Mouse (Mus musculus): ENCODE measurements at regions not wholly inside any gene's neighbourhood (a gene's known extent, or its start where the extent isn't known, plus 50 kb on each side); places are given as distances from the start of the nearest gene placed in this dataset.

GRCm38 (mm10) chr1:92386752-92387151, 86.9 kb downstream of the Ndufa10 start:
- no peak overlapping the region for H3K9ac ChIP-seq
- H3K4me1 ChIP-seq = no peaks in the 10 kb centered on the region
- no peak for ATAC-seq (ENCODE audit: insufficient read depth, low FRiP score, low read depth)
- H3K27me3 ChIP-seq (replicated peaks) = no peaks in the 10 kb centered on the region
- no peak overlapping the region for H3K27ac ChIP-seq
- no peaks in the 10 kb centered on the region for H3K36me3 ChIP-seq
- no peak overlapping the region for H3K4me2 ChIP-seq
- no peak overlapping the region for H3K4me3 ChIP-seq (replicated peaks)
- no peaks in the 10 kb centered on the region for H3K9me3 ChIP-seq

GRCm38 (mm10) chr1:92384945-92385344, 88.7 kb downstream of the Ndufa10 start:
- Histone ChIP-seq H3K27ac (no peak overlapping the region), H3K36me3 (no peaks in the 10 kb centered on the region), H3K4me1 (no peaks in the 10 kb centered on the region), H3K27me3 (replicated peaks) (no peaks in the 10 kb centered on the region), H3K4me3 (replicated peaks) (no peak overlapping the region), H3K9ac (no peak overlapping the region), H3K4me2 (no peak overlapping the region), H3K9me3 (no peaks in the 10 kb centered on the region)
- no peak for ATAC-seq (ENCODE audit: insufficient read depth, low FRiP score, low read depth)

- H3K36me3 ChIP-seq = no peaks in the 10 kb centered on the region
- ATAC-seq (ENCODE audit: insufficient read depth, low FRiP score, low read depth) = no peak
- no peak overlapping the region for H3K4me2 ChIP-seq
- H3K4me3 ChIP-seq (replicated peaks) = no peak overlapping the region
- H3K9ac ChIP-seq = no peak overlapping the region
- H3K27me3 ChIP-seq (replicated peaks) = no peaks in the 10 kb centered on the region
- no peaks in the 10 kb centered on the region for H3K9me3 ChIP-seq
- 0 out of 2 replicates have a peak, but pooled peaks cover 8% of the 10 kb centered on the region for H3K4me1 ChIP-seq
- H3K27ac ChIP-seq = no peak overlapping the region
- WGBS = 69% methylated on average over 4 of the region's 4 CpGs
These were observed 89.9 kb downstream of the Ndufa10 start for GRCm38 (mm10) chr1:92383749-92384148.

GRCm38 (mm10) chr1:92379510-92379886, 94.2 kb downstream of the Ndufa10 start:
- Histone ChIP-seq H3K4me1 (peaks cover 15% of the 10 kb centered on the region; the same call in 1 of the 2 replicates), H3K36me3 (no peaks in the 10 kb centered on the region), H3K27ac (peak overlapping the region; percentile 75), H3K27me3 (replicated peaks) (no peaks in the 10 kb centered on the region), H3K4me2 (no peak overlapping the region), H3K4me3 (replicated peaks) (no peak overlapping the region), H3K9ac (no peak overlapping the region), H3K9me3 (no peaks in the 10 kb centered on the region)
- no peak for ATAC-seq (ENCODE audit: insufficient read depth, low FRiP score, low read depth)
- WGBS = 45% methylated on average over 3 of the region's 3 CpGs

- Histone ChIP-seq H3K27me3 (replicated peaks) (no peaks in the 10 kb centered on the region), H3K4me1 (peaks cover 15% of the 10 kb centered on the region; the same call in 1 of the 2 replicates), H3K36me3 (no peaks in the 10 kb centered on the region), H3K4me3 (replicated peaks) (no peak overlapping the region), H3K4me2 (no peak overlapping the region), H3K9me3 (no peaks in the 10 kb centered on the region), H3K27ac (peak overlapping the region; percentile 75), H3K9ac (no peak overlapping the region)
- 50% methylated on average over 8 of the region's 8 CpGs for WGBS
- peak; percentile 76; the same call in 1 of the 2 replicates for ATAC-seq (ENCODE audit: insufficient read depth, low FRiP score, low read depth)
These were observed 94.7 kb downstream of the Ndufa10 start for GRCm38 (mm10) chr1:92378741-92379509.

- Histone ChIP-seq H3K4me1 (peaks cover 21% of the 10 kb centered on the region), H3K4me2 (no peak overlapping the region), H3K4me3 (replicated peaks) (no peak overlapping the region), H3K9me3 (no peaks in the 10 kb centered on the region), H3K27ac (no peak overlapping the region), H3K9ac (no peak overlapping the region), H3K36me3 (no peaks in the 10 kb centered on the region), H3K27me3 (replicated peaks) (no peaks in the 10 kb centered on the region)
- no peak for ATAC-seq (ENCODE audit: insufficient read depth, low FRiP score, low read depth)
- WGBS = 62% methylated on average over 4 of the region's 4 CpGs
These were observed 97.2 kb downstream of the Ndufa10 start for GRCm38 (mm10) chr1:92376456-92376855.

- H3K4me2 ChIP-seq = 0 out of 2 replicates have a peak overlapping the region, but pooled peaks have one; percentile 24
- H3K27ac ChIP-seq = no peak overlapping the region
- no peaks in the 10 kb centered on the region for H3K36me3 ChIP-seq
These were observed 101.3 kb downstream of the Ndufa10 start for GRCm38 (mm10) chr1:92372222-92372990.

GRCm38 (mm10) chr1:92371357-92371981, 102.2 kb downstream of the Ndufa10 start:
- Histone ChIP-seq H3K9ac (no peak overlapping the region), H3K4me2 (0 out of 2 replicates have a peak overlapping the region, but pooled peaks have one; percentile 24), H3K4me3 (replicated peaks) (no peak overlapping the region), H3K4me1 (peaks cover 16% of the 10 kb centered on the region), H3K27me3 (replicated peaks) (no peaks in the 10 kb centered on the region), H3K36me3 (no peaks in the 10 kb centered on the region), H3K27ac (no peak overlapping the region), H3K9me3 (no peaks in the 10 kb centered on the region)
- 41% methylated on average over 11 of the region's 11 CpGs for WGBS
- peak; percentile 45 for ATAC-seq (ENCODE audit: insufficient read depth, low FRiP score, low read depth)

More at GRCm38 (mm10) chr1:92372222-92372990, 101.3 kb downstream of the Ndufa10 start:
- 74% methylated on average over 5 of the region's 5 CpGs for WGBS
- Histone ChIP-seq H3K4me1 (peaks cover 16% of the 10 kb centered on the region), H3K4me3 (replicated peaks) (no peak overlapping the region), H3K27me3 (replicated peaks) (no peaks in the 10 kb centered on the region), H3K9ac (no peak overlapping the region), H3K9me3 (no peaks in the 10 kb centered on the region)
- ATAC-seq (ENCODE audit: insufficient read depth, low FRiP score, low read depth) = no peak

- Histone ChIP-seq H3K4me2 (no peak overlapping the region), H3K4me3 (replicated peaks) (no peak overlapping the region), H3K9me3 (no peaks in the 10 kb centered on the region), H3K27me3 (replicated peaks) (no peaks in the 10 kb centered on the region), H3K9ac (no peak overlapping the region), H3K36me3 (no peaks in the 10 kb centered on the region), H3K27ac (no peak overlapping the region), H3K4me1 (peaks cover 11% of the 10 kb centered on the region)
- no peak for ATAC-seq (ENCODE audit: insufficient read depth, low FRiP score, low read depth)
- 84% methylated on average over 4 of the region's 4 CpGs for WGBS
These were observed 102.8 kb downstream of the Ndufa10 start for GRCm38 (mm10) chr1:92370842-92371241.

GRCm38 (mm10) chr1:92369972-92370371, 103.7 kb downstream of the Ndufa10 start:
- 76% methylated on average over 5 of the region's 5 CpGs for WGBS
- Histone ChIP-seq H3K4me2 (no peak overlapping the region), H3K27ac (no peak overlapping the region), H3K9me3 (no peaks in the 10 kb centered on the region), H3K4me3 (replicated peaks) (no peak overlapping the region), H3K27me3 (replicated peaks) (no peaks in the 10 kb centered on the region), H3K4me1 (peaks cover 11% of the 10 kb centered on the region), H3K9ac (no peak overlapping the region), H3K36me3 (no peaks in the 10 kb centered on the region)
- ATAC-seq (ENCODE audit: insufficient read depth, low FRiP score, low read depth) = no peak

- H3K27ac ChIP-seq = no peak overlapping the region
- peaks cover 3% of the 10 kb centered on the region for H3K4me1 ChIP-seq
- ATAC-seq (ENCODE audit: insufficient read depth, low FRiP score, low read depth) = no peak
- no peaks in the 10 kb centered on the region for H3K27me3 ChIP-seq (replicated peaks)
- no peak overlapping the region for H3K9ac ChIP-seq
- 72% methylated on average over 5 of the region's 5 CpGs for WGBS
- no peaks in the 10 kb centered on the region for H3K36me3 ChIP-seq
- H3K9me3 ChIP-seq = no peaks in the 10 kb centered on the region
- no peak overlapping the region for H3K4me3 ChIP-seq (replicated peaks)
- H3K4me2 ChIP-seq = no peak overlapping the region
These were observed 107.4 kb downstream of the Ndufa10 start for GRCm38 (mm10) chr1:92366249-92366648.
